Mouse (Mus musculus): Measurements from ENCODE around the gene Itga2. TPM values are rescaled to one million over a fixed set of nuclear protein-coding genes. Genes with fewer than 3 reads are reported as not detected.
A peak's percentile ranks its signal among the peaks of the same experiment; 100 is the strongest.

Itga2 gene
- polyA plus RNA-seq, 1 experiment = 0.96 TPM

GRCm38 (mm10) chr13:114930996-114931649, 777 bp downstream of the Itga2 start:
- H3K4me1 ChIP-seq (ENCODE audit: control insufficient read depth, insufficient read depth, insufficient read length) = no peaks in the 10 kb centered on the region
- TF ChIP-seq POLR2A (IDR thresholded peaks at IDR 0.05; ENCODE audit: low read depth, low read length) = no peak
- no peak for DNase-seq (ENCODE audit: low read depth in 1 of 2, low spot score in 2 of 2)
- WGBS = 3% methylated on average over 10 of the region's 10 CpGs
- H3K27me3 ChIP-seq (ENCODE audit: control insufficient read depth, insufficient read depth, low read length) = no peaks in the 10 kb centered on the region
- no peaks in the 10 kb centered on the region for H3K36me3 ChIP-seq (ENCODE audit: control insufficient read depth, insufficient read depth, low read length)
- peak overlapping the region; percentile 52 for H3K4me3 ChIP-seq (ENCODE audit: extremely low read depth, insufficient read depth, insufficient read length)
- no peak overlapping the region for H3K27ac ChIP-seq (ENCODE audit: insufficient read depth, low read length)

DNA sequence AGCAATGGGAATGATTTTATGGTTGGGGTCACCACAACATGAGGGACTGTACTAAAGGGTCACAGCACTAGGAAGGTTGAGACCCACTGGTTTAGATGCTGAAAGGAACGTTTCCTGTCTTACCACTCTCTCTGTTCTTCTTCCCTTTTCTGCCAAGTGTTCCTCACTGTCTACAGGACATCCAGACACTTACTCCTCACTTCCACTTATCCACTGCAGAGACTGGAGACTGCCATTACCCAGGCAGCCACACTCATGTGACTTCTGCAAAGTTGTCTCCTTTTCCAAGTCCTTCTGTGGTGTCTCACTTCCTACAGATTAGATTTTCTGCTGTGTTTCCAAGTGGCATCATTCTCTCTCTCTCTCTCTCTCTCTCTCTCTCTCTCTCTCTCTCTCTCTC, 7.1 kb downstream of the Itga2 start:
- H3K4me3 ChIP-seq (ENCODE audit: extremely low read depth, insufficient read depth, insufficient read length) = no peak overlapping the region
- 31% methylated on average over 1 of the region's 1 CpGs for WGBS
- DNase-seq (ENCODE audit: low read depth in 1 of 2, low spot score in 2 of 2) = no peak
- TF ChIP-seq CTCF (IDR thresholded peaks at IDR 0.05; ENCODE audit: extremely low read depth, insufficient read depth, insufficient read length, insufficient replicate concordance) (no peak), POLR2A (IDR thresholded peaks at IDR 0.05; ENCODE audit: low read depth, low read length) (no peak)
- H3K27ac ChIP-seq (ENCODE audit: insufficient read depth, low read length) = no peak overlapping the region
- H3K36me3 ChIP-seq (ENCODE audit: control insufficient read depth, insufficient read depth, low read length) = no peaks in the 10 kb centered on the region
- H3K4me1 ChIP-seq (ENCODE audit: control insufficient read depth, insufficient read depth, insufficient read length) = no peaks in the 10 kb centered on the region
- no peaks in the 10 kb centered on the region for H3K27me3 ChIP-seq (ENCODE audit: control insufficient read depth, insufficient read depth, low read length)

GRCm38 (mm10) chr13:114923331-114923730, 8.6 kb downstream of the Itga2 start:
- WGBS = 90% methylated on average over 9 of the region's 9 CpGs
- Histone ChIP-seq H3K27me3 (ENCODE audit: control insufficient read depth, insufficient read depth, low read length) (no peaks in the 10 kb centered on the region), H3K36me3 (ENCODE audit: control insufficient read depth, insufficient read depth, low read length) (no peaks in the 10 kb centered on the region), H3K4me1 (ENCODE audit: control insufficient read depth, insufficient read depth, insufficient read length) (no peaks in the 10 kb centered on the region), H3K4me3 (ENCODE audit: extremely low read depth, insufficient read depth, insufficient read length) (no peak overlapping the region), H3K27ac (ENCODE audit: insufficient read depth, low read length) (no peak overlapping the region)
- DNase-seq (ENCODE audit: low read depth in 1 of 2, low spot score in 2 of 2) = no peak
- no peak for TF ChIP-seq POLR2A (IDR thresholded peaks at IDR 0.05; ENCODE audit: low read depth, low read length)
- TF ChIP-seq CTCF (IDR thresholded peaks at IDR 0.05; ENCODE audit: extremely low read depth, insufficient read depth, insufficient read length, insufficient replicate concordance) = no peak

DNA sequence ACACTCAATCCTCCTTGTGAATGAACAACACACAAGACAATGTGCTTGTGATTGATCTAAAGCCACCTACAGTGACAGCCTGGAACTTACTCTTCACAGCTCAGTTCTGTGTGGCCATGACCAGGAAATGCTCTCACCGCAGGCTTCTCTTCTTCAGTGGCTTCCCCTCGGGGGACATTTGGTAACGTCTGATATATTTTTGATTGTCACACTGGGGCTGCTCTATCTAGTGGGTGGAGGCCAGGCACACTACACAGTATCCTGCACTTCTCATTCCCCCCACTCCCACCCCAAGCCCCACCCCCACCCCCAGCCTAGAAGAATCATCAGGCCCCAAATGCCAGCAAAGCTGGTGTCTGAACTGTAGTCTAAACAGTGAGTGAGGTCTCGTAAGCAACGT, 16.1 kb downstream of the Itga2 start:
- Histone ChIP-seq H3K27ac (ENCODE audit: insufficient read depth, low read length) (no peak overlapping the region), H3K4me1 (ENCODE audit: control insufficient read depth, insufficient read depth, insufficient read length) (peaks cover 3% of the 10 kb centered on the region), H3K36me3 (ENCODE audit: control insufficient read depth, insufficient read depth, low read length) (no peaks in the 10 kb centered on the region), H3K4me3 (ENCODE audit: extremely low read depth, insufficient read depth, insufficient read length) (no peak overlapping the region), H3K27me3 (ENCODE audit: control insufficient read depth, insufficient read depth, low read length) (no peaks in the 10 kb centered on the region)
- 20% methylated on average over 5 of the region's 5 CpGs for WGBS
- peak; percentile 13 to 29 for DNase-seq (ENCODE audit: low read depth in 1 of 2, low spot score in 2 of 2)
- TF ChIP-seq POLR2A (IDR thresholded peaks at IDR 0.05; ENCODE audit: low read depth, low read length) (no peak), CTCF (IDR thresholded peaks at IDR 0.05; ENCODE audit: extremely low read depth, insufficient read depth, insufficient read length, insufficient replicate concordance) (no peak)

- DNase-seq (ENCODE audit: low read depth in 1 of 2, low spot score in 2 of 2) = no peak
- H3K4me3 ChIP-seq (ENCODE audit: extremely low read depth, insufficient read depth, insufficient read length) = no peak overlapping the region
- 69% methylated on average over 4 of the region's 4 CpGs for WGBS
- H3K27ac ChIP-seq (ENCODE audit: insufficient read depth, low read length) = no peak overlapping the region
- no peaks in the 10 kb centered on the region for H3K36me3 ChIP-seq (ENCODE audit: control insufficient read depth, insufficient read depth, low read length)
- H3K27me3 ChIP-seq (ENCODE audit: control insufficient read depth, insufficient read depth, low read length) = no peaks in the 10 kb centered on the region
- H3K4me1 ChIP-seq (ENCODE audit: control insufficient read depth, insufficient read depth, insufficient read length) = peaks cover 3% of the 10 kb centered on the region
- TF ChIP-seq CTCF (IDR thresholded peaks at IDR 0.05; ENCODE audit: extremely low read depth, insufficient read depth, insufficient read length, insufficient replicate concordance) = no peak
- no peak for TF ChIP-seq POLR2A (IDR thresholded peaks at IDR 0.05; ENCODE audit: low read depth, low read length)
Measured at GRCm38 (mm10) chr13:114914963-114915362, 16.9 kb downstream of the Itga2 start.

DNA sequence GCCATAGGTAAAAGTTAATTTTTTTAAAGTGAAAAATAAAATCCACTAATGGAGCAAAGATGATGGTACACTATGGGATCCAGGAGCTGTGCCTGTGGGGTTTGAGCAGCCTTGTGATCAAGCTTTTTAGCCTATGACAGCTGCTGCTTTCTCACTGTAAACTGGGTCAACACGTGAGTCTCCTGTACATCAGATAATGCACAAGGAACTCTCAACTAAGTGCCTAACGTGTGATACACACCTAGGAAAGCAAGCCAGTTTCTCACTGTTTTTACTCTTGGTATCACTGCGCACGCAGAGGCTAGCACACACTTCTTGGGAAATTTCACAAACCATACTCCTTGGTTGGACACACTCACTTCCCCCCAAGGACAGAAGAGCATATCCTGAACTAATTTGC, 17.3 kb downstream of the Itga2 start:
- 49% methylated on average over 4 of the region's 4 CpGs for WGBS
- Histone ChIP-seq H3K4me1 (ENCODE audit: control insufficient read depth, insufficient read depth, insufficient read length) (peaks cover 3% of the 10 kb centered on the region), H3K27me3 (ENCODE audit: control insufficient read depth, insufficient read depth, low read length) (no peaks in the 10 kb centered on the region), H3K27ac (ENCODE audit: insufficient read depth, low read length) (no peak overlapping the region), H3K36me3 (ENCODE audit: control insufficient read depth, insufficient read depth, low read length) (no peaks in the 10 kb centered on the region), H3K4me3 (ENCODE audit: extremely low read depth, insufficient read depth, insufficient read length) (no peak overlapping the region)
- TF ChIP-seq CTCF (IDR thresholded peaks at IDR 0.05; ENCODE audit: extremely low read depth, insufficient read depth, insufficient read length, insufficient replicate concordance) = no peak
- no peak for TF ChIP-seq POLR2A (IDR thresholded peaks at IDR 0.05; ENCODE audit: low read depth, low read length)
- DNase-seq (ENCODE audit: low read depth in 1 of 2, low spot score in 2 of 2) = no peak

DNA sequence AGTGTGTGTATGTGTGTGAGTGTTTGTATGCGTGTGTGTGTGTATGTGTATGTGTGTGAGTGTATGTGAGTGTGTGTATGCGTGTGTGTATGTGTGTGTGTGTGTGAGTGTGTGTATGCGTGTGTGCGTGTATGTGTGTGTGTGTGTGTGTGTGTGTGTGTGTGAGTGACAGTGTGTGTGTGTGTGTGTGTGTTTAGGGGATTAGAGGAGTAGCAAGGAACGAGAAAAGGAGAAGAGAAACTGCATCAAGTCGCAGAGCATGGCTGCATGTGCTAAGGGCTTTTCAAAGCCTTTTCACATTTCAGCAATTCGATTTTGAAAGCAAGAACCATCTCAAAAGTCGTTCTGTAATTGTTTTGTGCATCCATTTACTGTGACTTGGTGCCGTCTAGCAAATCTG, 21.3 kb downstream of the Itga2 start:
- WGBS = 60% methylated on average over 9 of the region's 9 CpGs
- no peaks in the 10 kb centered on the region for H3K27me3 ChIP-seq (ENCODE audit: control insufficient read depth, insufficient read depth, low read length)
- H3K36me3 ChIP-seq (ENCODE audit: control insufficient read depth, insufficient read depth, low read length) = no peaks in the 10 kb centered on the region
- DNase-seq (ENCODE audit: low read depth in 1 of 2, low spot score in 2 of 2) = no peak
- H3K27ac ChIP-seq (ENCODE audit: insufficient read depth, low read length) = no peak overlapping the region
- H3K4me3 ChIP-seq (ENCODE audit: extremely low read depth, insufficient read depth, insufficient read length) = no peak overlapping the region
- peaks cover 3% of the 10 kb centered on the region for H3K4me1 ChIP-seq (ENCODE audit: control insufficient read depth, insufficient read depth, insufficient read length)
- TF ChIP-seq POLR2A (IDR thresholded peaks at IDR 0.05; ENCODE audit: low read depth, low read length) = no peak

All from spleen, adult 2 months (tissue).